12 mouse cellular contexts compared by ENCODE assay signal in genomic region chr8:127516043-127516442, GRCm38 (mm10).
A peak's percentile ranks its signal among the peaks of the same experiment; 100 is the strongest.
DNase-seq lines count a peak whose midpoint lies in the region; ATAC-seq and TF ChIP-seq lines count a peak whose summit lies in the region.
"Had no signal": no experiment of that assay in that cellular context is flagged by ENCODE, and none has a peak within 500 bp of the region (broad histone marks: within the 10 kb centered on the region; RNA-seq: fewer than 3 reads in every experiment).

No protein-coding gene starts in this region.

- H3K9me3 ChIP-seq in heart, embryonic 12.5 days (replicated peaks) = no peaks in the 10 kb centered on the region
- no peaks in the 10 kb centered on the region for H3K9me3 ChIP-seq in liver, postnatal 0 days (ENCODE audit: low read length)
- H3K9me3 ChIP-seq in stomach, postnatal 0 days (ENCODE audit: control insufficient read depth, low read length) = no peaks in the 10 kb centered on the region
- H3K9me3 ChIP-seq in midbrain, embryonic 10.5 days (replicated peaks) = no peaks in the 10 kb centered on the region
- H3K9me3 ChIP-seq: midbrain, embryonic 13.5 days had no signal

- no peak for DNase-seq in heart, adult 2 months
- DNase-seq in embryo, embryonic 11 days = peak; percentile 13
- DNase-seq in liver, postnatal 0 days = no peak
- no peak for DNase-seq in stomach, postnatal 0 days (ENCODE audit: low spot score)
- no peak for DNase-seq in kidney, adult 8-10 months
- no peak for DNase-seq in adrenal gland, adult 2 months
- DNase-seq in midbrain, embryonic 10.5 days (ENCODE audit: low spot score) = no peak
- DNase-seq: cerebellum, adult 11 months; heart, postnatal 14 days; layer of hippocampus, adult 9-11 months had no signal

- no peak overlapping the region for H3K9ac ChIP-seq in heart, embryonic 12.5 days
- no peak overlapping the region for H3K9ac ChIP-seq in heart, adult 2 months (ENCODE audit: low read depth, low read length)
- no peak overlapping the region for H3K9ac ChIP-seq in liver, postnatal 0 days (replicated peaks)
- no peak overlapping the region for H3K9ac ChIP-seq in stomach, postnatal 0 days (ENCODE audit: low read length)
- H3K9ac ChIP-seq: midbrain, embryonic 13.5 days had no signal

- H3K27ac ChIP-seq in heart, embryonic 12.5 days (ENCODE audit: poor library complexity, severe bottlenecking) = peak overlapping the region; percentile 68; the same call in 1 of the 2 replicates
- no peak overlapping the region for H3K27ac ChIP-seq in heart, adult 2 months
- no peak overlapping the region for H3K27ac ChIP-seq in liver, postnatal 0 days (ENCODE audit: low read depth)
- H3K27ac ChIP-seq in stomach, postnatal 0 days (replicated peaks) = no peak overlapping the region
- H3K27ac ChIP-seq in midbrain, embryonic 10.5 days (replicated peaks) = no peak overlapping the region
- H3K27ac ChIP-seq: midbrain, embryonic 13.5 days had no signal

- H3K4me1 ChIP-seq in heart, embryonic 12.5 days (replicated peaks) = peaks cover 28% of the 10 kb centered on the region
- H3K4me1 ChIP-seq in heart, adult 2 months (ENCODE audit: control insufficient read depth, insufficient read depth, low read length) = peaks cover 6% of the 10 kb centered on the region
- H3K4me1 ChIP-seq in liver, postnatal 0 days (ENCODE audit: insufficient read depth) = peaks cover 16% of the 10 kb centered on the region
- H3K4me1 ChIP-seq in stomach, postnatal 0 days (replicated peaks; ENCODE audit: control insufficient read depth, insufficient read depth) = no peaks in the 10 kb centered on the region
- H3K4me1 ChIP-seq in midbrain, embryonic 10.5 days = peaks cover 20% of the 10 kb centered on the region

- no peak for TF ChIP-seq EP300 in heart, adult 2 months (IDR thresholded peaks at IDR 0.05; ENCODE audit: insufficient read depth, low read depth, low read length)
- peak; percentile 10; the same call in 1 of the 2 replicates for TF ChIP-seq EP300 in liver, postnatal 0 days (IDR thresholded peaks at IDR 0.05; ENCODE audit: low read depth)
- TF ChIP-seq EP300 in stomach, postnatal 0 days (optimal IDR thresholded peaks at IDR 0.05) = no peak

- TF ChIP-seq CTCF in heart, adult 2 months (IDR thresholded peaks at IDR 0.05) = no peak
- TF ChIP-seq CTCF in liver, postnatal 0 days (IDR thresholded peaks at IDR 0.05; ENCODE audit: low read depth) = no peak
- no peak for TF ChIP-seq CTCF in stomach, postnatal 0 days (IDR thresholded peaks at IDR 0.05; ENCODE audit: low read depth)

- H3K79me2 ChIP-seq in heart, adult 2 months (replicated peaks; ENCODE audit: control insufficient read depth, insufficient read depth, low read length) = no peaks in the 10 kb centered on the region

- H3K27me3 ChIP-seq in heart, embryonic 12.5 days (replicated peaks) = no peaks in the 10 kb centered on the region
- no peaks in the 10 kb centered on the region for H3K27me3 ChIP-seq in heart, adult 2 months (ENCODE audit: control insufficient read depth, insufficient read depth, low read length)
- H3K27me3 ChIP-seq in liver, postnatal 0 days (ENCODE audit: insufficient read depth, low read length) = no peaks in the 10 kb centered on the region
- H3K27me3 ChIP-seq in stomach, postnatal 0 days (ENCODE audit: control insufficient read depth, insufficient read depth, low read length) = no peaks in the 10 kb centered on the region
- H3K27me3 ChIP-seq in midbrain, embryonic 10.5 days (ENCODE audit: low read depth, poor library complexity, severe bottlenecking) = no peaks in the 10 kb centered on the region
- H3K27me3 ChIP-seq: midbrain, embryonic 13.5 days had no signal

- H3K4me3 ChIP-seq in heart, embryonic 12.5 days = no peak overlapping the region
- H3K4me3 ChIP-seq in heart, adult 2 months = no peak overlapping the region
- no peak overlapping the region for H3K4me3 ChIP-seq in liver, postnatal 0 days (ENCODE audit: low read depth, low read length)
- H3K4me3 ChIP-seq in stomach, postnatal 0 days (ENCODE audit: low read depth, low read length) = no peak overlapping the region
- no peak overlapping the region for H3K4me3 ChIP-seq in midbrain, embryonic 10.5 days
- H3K4me3 ChIP-seq: midbrain, embryonic 13.5 days had no signal

- peak; percentile 80 for ATAC-seq in heart, embryonic 12.5 days (ENCODE audit: insufficient number of reproducible peaks, low FRiP score)
- peak; percentile 65 for ATAC-seq in liver, postnatal 0 days
- 0 out of 2 replicates have a peak, but pooled peaks have one; percentile 21 for ATAC-seq in stomach, postnatal 0 days (ENCODE audit: low FRiP score, low TSS enrichment)
- ATAC-seq: midbrain, embryonic 13.5 days had no signal

- H3K4me2 ChIP-seq in heart, embryonic 12.5 days = no peak overlapping the region
- H3K4me2 ChIP-seq in liver, postnatal 0 days (ENCODE audit: low read depth, low read length) = no peak overlapping the region
- H3K4me2 ChIP-seq in stomach, postnatal 0 days (replicated peaks; ENCODE audit: low read depth) = no peak overlapping the region
- H3K4me2 ChIP-seq: midbrain, embryonic 13.5 days had no signal

- WGBS in heart, embryonic 12.5 days = 21% methylated on average over 2 of the region's 2 CpGs
- WGBS in heart, adult 2 months = 71% methylated on average over 2 of the region's 2 CpGs
- WGBS in liver, postnatal 0 days (ENCODE audit: insufficient replicate concordance) = 25% methylated on average over 2 of the region's 2 CpGs
- 50% methylated on average over 2 of the region's 2 CpGs for WGBS in stomach, postnatal 0 days
- WGBS in midbrain, embryonic 10.5 days = 84% methylated on average over 2 of the region's 2 CpGs

- H3K36me3 ChIP-seq in heart, embryonic 12.5 days = no peaks in the 10 kb centered on the region
- peaks cover 3% of the 10 kb centered on the region; the same call in 1 of the 2 replicates for H3K36me3 ChIP-seq in heart, adult 2 months (ENCODE audit: control insufficient read depth, insufficient read depth, low read length)
- H3K36me3 ChIP-seq in liver, postnatal 0 days (replicated peaks; ENCODE audit: insufficient read depth, low read length) = no peaks in the 10 kb centered on the region
- H3K36me3 ChIP-seq in stomach, postnatal 0 days (ENCODE audit: control insufficient read depth, insufficient read depth, low read length) = no peaks in the 10 kb centered on the region
- H3K36me3 ChIP-seq in midbrain, embryonic 10.5 days = no peaks in the 10 kb centered on the region
- H3K36me3 ChIP-seq: midbrain, embryonic 13.5 days had no signal

- TF ChIP-seq POLR2A in heart, adult 2 months (IDR thresholded peaks at IDR 0.05; ENCODE audit: insufficient read depth, low read depth, low read length) = no peak

- intact Hi-C loops in heart, adult 2 months (cut with DNase I) = no loop called here

Comparison
In these comparisons a context has a peak if more than half of its experiments do, and no peak if none do; other contexts are left out.
1. ATAC-seq: peak in every context shown above with its lines; median percentile 80 in heart, embryonic 12.5 days; 65 in liver, postnatal 0 days; 21 in stomach, postnatal 0 days.